Mouse (Mus musculus) CH12.LX (cell line): ENCODE results near the gene App. TPM values are rescaled to one million over a fixed set of nuclear protein-coding genes. Genes with fewer than 3 reads are reported as not detected.

Experiments
- DNase-seq: peaks from one replicate; pipeline ENCODE4 v3.0.0-alpha.2; 2013; ENCODE audit errors: extremely low read depth
- H3K27ac ChIP-seq: 2 replicates; pipeline ENCODE4 v1.5.1; 2012; ENCODE audit warnings: low read depth, mild to moderate bottlenecking, control low read depth, moderate library complexity; ENCODE audit not compliant: insufficient read depth
- H3K27me3 ChIP-seq: replicated peaks from 2 replicates; pipeline ENCODE3; 2012; ENCODE audit warnings: inconsistent platforms
- H3K36me3 ChIP-seq, 2 experiments: replicated peaks in 1 of 2; 2 replicates each; pipeline versions ENCODE3 to v1.6.1; 2012; ENCODE audit warnings: inconsistent platforms in 1 of 2, low read length in 1 of 2, mild to moderate bottlenecking in 1 of 2, mixed read lengths in 1 of 2, moderate library complexity in 1 of 2; ENCODE audit not compliant: control insufficient read depth in 1 of 2, insufficient read depth in 1 of 2
- H3K4me1 ChIP-seq, 2 experiments: 2 replicates each; pipeline ENCODE4 v1.6.1; 2012; ENCODE audit warnings: inconsistent platforms in 1 of 2, moderate library complexity in 1 of 2; ENCODE audit not compliant: insufficient read depth in 2 of 2, control insufficient read depth in 1 of 2
- H3K4me2 ChIP-seq: 2 replicates; pipeline ENCODE4 v1.6.1; 2012; ENCODE audit warnings: low read depth, mild to moderate bottlenecking, control low read depth; ENCODE audit not compliant: poor library complexity, insufficient read depth, severe bottlenecking
- H3K4me3 ChIP-seq, 3 experiments: fragments of 150-350 bp in 1 of 3; sonication (generic) in 1 of 3; replicated peaks in 1 of 3; 2 replicates each; pipeline versions ENCODE3 to v1.5.1; 2011 to 2012; ENCODE audit warnings: low read depth in 2 of 3, low read length in 2 of 3, mild to moderate bottlenecking in 2 of 3, moderate library complexity in 2 of 3, control low read depth in 1 of 3, improper control_type of control experiment in 1 of 3, inconsistent platforms in 1 of 3, mixed read lengths in 1 of 3; ENCODE audit not compliant: poor library complexity in 1 of 3
- H3K79me2 ChIP-seq: replicated peaks from 2 replicates; pipeline ENCODE4 v1.6.1; 2012; ENCODE audit warnings: mild to moderate bottlenecking, moderate library complexity; ENCODE audit not compliant: control insufficient read depth, poor library complexity, insufficient read depth, severe bottlenecking; ENCODE audit errors: extremely low read depth
- H3K9ac ChIP-seq: 2 replicates; pipeline ENCODE4 v1.6.1; 2012; ENCODE audit warnings: low read depth, mild to moderate bottlenecking, control low read depth, moderate library complexity; ENCODE audit not compliant: insufficient read depth
- H3K9me3 ChIP-seq: replicated peaks from 2 replicates; pipeline ENCODE3; 2012; ENCODE audit warnings: low read length, inconsistent platforms, mixed read lengths
- BHLHE40 ChIP-seq: IDR thresholded peaks from 2 replicates; pipeline ENCODE4 v1.6.1; 2011; ENCODE audit warnings: mild to moderate bottlenecking, low read depth, low read length, improper control_type of control experiment
- CHD2 ChIP-seq: IDR thresholded peaks from 2 replicates; pipeline ENCODE4 v1.6.1; 2011; ENCODE audit warnings: low read length, improper control_type of control experiment
- CTCF ChIP-seq, 2 experiments: IDR thresholded peaks in 1 of 2; conservative IDR thresholded peaks in 1 of 2; 2 replicates each; pipeline ENCODE4 v1.5.1; 2011 to 2012; ENCODE audit warnings: low read depth in 2 of 2, low read length in 2 of 2, improper control_type of control experiment in 1 of 2, inconsistent platforms in 1 of 2, mild to moderate bottlenecking in 1 of 2, moderate library complexity in 1 of 2
- EP300 ChIP-seq: IDR thresholded peaks from 2 replicates; pipeline ENCODE4 v1.6.1; 2011; ENCODE audit warnings: low read length, improper control_type of control experiment
- ETS1 ChIP-seq: conservative IDR thresholded peaks from 2 replicates; pipeline ENCODE4 v1.6.1; 2012; ENCODE audit warnings: low read depth, mild to moderate bottlenecking, inconsistent platforms, low read length, improper control_type of control experiment, moderate library complexity
- HCFC1 ChIP-seq: IDR thresholded peaks from 2 replicates; pipeline ENCODE4 v1.6.1; 2012; ENCODE audit warnings: low read depth, mild to moderate bottlenecking, inconsistent platforms, low read length, improper control_type of control experiment
- JUN ChIP-seq: IDR thresholded peaks from 2 replicates; pipeline ENCODE4 v1.6.1; 2011; ENCODE audit warnings: low read depth, mild to moderate bottlenecking, low read length, improper control_type of control experiment, moderate library complexity; ENCODE audit not compliant: insufficient read depth
- KAT2A ChIP-seq: IDR thresholded peaks from 2 replicates; pipeline ENCODE4 v1.6.1; 2012; ENCODE audit warnings: low read length, improper control_type of control experiment, inconsistent platforms; ENCODE audit not compliant: insufficient replicate concordance
- MAFK ChIP-seq: IDR thresholded peaks from 2 replicates; pipeline ENCODE4 v1.6.1; 2011; ENCODE audit warnings: low read length, improper control_type of control experiment; ENCODE audit not compliant: insufficient replicate concordance
- MAX ChIP-seq: IDR thresholded peaks from 2 replicates; pipeline ENCODE4 v1.6.1; 2011; ENCODE audit warnings: low read length, improper control_type of control experiment
- MAZ ChIP-seq: IDR thresholded peaks from 2 replicates; pipeline ENCODE4 v1.6.1; 2012; ENCODE audit warnings: low read depth, mild to moderate bottlenecking, inconsistent platforms, low read length, improper control_type of control experiment, moderate library complexity
- MXI1 ChIP-seq: IDR thresholded peaks from 2 replicates; pipeline ENCODE4 v1.6.1; 2011; ENCODE audit warnings: mild to moderate bottlenecking, low read depth, low read length, improper control_type of control experiment
- MYC ChIP-seq: IDR thresholded peaks from 2 replicates; pipeline ENCODE4 v1.6.1; 2011; ENCODE audit warnings: low read depth, mild to moderate bottlenecking, improper control_type of control experiment, low read length
- NELFE ChIP-seq: IDR thresholded peaks from 2 replicates; pipeline ENCODE4 v1.6.1; 2011; ENCODE audit warnings: low read depth, low read length, improper control_type of control experiment
- NRF1 ChIP-seq: IDR thresholded peaks from 2 replicates; pipeline ENCODE4 v1.6.1; 2014; ENCODE audit warnings: low read depth, mild to moderate bottlenecking, inconsistent platforms, low read length, improper control_type of control experiment, moderate library complexity
- PAX5 ChIP-seq: IDR thresholded peaks from 2 replicates; pipeline ENCODE4 v1.6.1; 2012; ENCODE audit warnings: low read length, inconsistent platforms, mixed read lengths
- POLR2AphosphoS2 ChIP-seq: IDR thresholded peaks from 2 replicates; pipeline ENCODE4 v1.6.1; 2011; ENCODE audit warnings: low read depth, low read length, improper control_type of control experiment
- RAD21 ChIP-seq: IDR thresholded peaks from 2 replicates; pipeline ENCODE4 v1.6.1; 2011; ENCODE audit warnings: low read depth, mild to moderate bottlenecking, low read length, improper control_type of control experiment, moderate library complexity
- RCOR1 ChIP-seq: conservative IDR thresholded peaks from 2 replicates; pipeline ENCODE4 v1.6.1; 2012; ENCODE audit warnings: low read depth, mild to moderate bottlenecking, inconsistent platforms, low read length, improper control_type of control experiment
- SIN3A ChIP-seq: IDR thresholded peaks from 2 replicates; pipeline ENCODE4 v1.6.1; 2012; ENCODE audit warnings: low read length, improper control_type of control experiment, inconsistent platforms
- TBP ChIP-seq: conservative IDR thresholded peaks from 2 replicates; pipeline ENCODE4 v1.6.1; 2011; ENCODE audit warnings: low read depth, low read length, improper control_type of control experiment
- UBTF ChIP-seq: IDR thresholded peaks from 2 replicates; pipeline ENCODE4 v1.6.1; 2012; ENCODE audit warnings: low read depth, mild to moderate bottlenecking, inconsistent platforms, low read length, improper control_type of control experiment, moderate library complexity
- USF1 ChIP-seq: IDR thresholded peaks from 2 replicates; pipeline ENCODE4 v1.6.1; 2014; ENCODE audit warnings: low read depth, mild to moderate bottlenecking, inconsistent platforms, low read length, improper control_type of control experiment
- ZMIZ1 ChIP-seq: IDR thresholded peaks from 2 replicates; pipeline ENCODE4 v1.6.1; 2012; ENCODE audit warnings: low read depth, mild to moderate bottlenecking, inconsistent platforms, low read length, improper control_type of control experiment
- ZNF384 ChIP-seq: IDR thresholded peaks from 2 replicates; pipeline ENCODE4 v1.6.1; 2012; ENCODE audit warnings: low read depth, low read length, improper control_type of control experiment, inconsistent platforms
- dilution Hi-C: fragments of 300-500 bp; cut with MboI; formaldehyde crosslinking; loops from 2 replicates; pipeline ENCODE4 v1.14.3; 2020; ENCODE audit warnings: low sequenced_read_pairs; ENCODE audit not compliant: extremely low pct_unique_long_range_greater_than_20kb, extremely low pct_ligation_motif_present
- in situ Hi-C: fragments of 300-500 bp; cut with MboI; formaldehyde crosslinking; loops from 3 replicates; pipeline ENCODE4 v1.14.3; 2019; ENCODE audit warnings: low sequenced_read_pairs, low pct_ligation_motif_present, low pct_unique_long_range_greater_than_20kb, mixed read lengths
- polyA plus RNA-seq: library from polyadenylated mRNA; unstranded; fragments of >175 nt; gene quantifications from 2 replicates; pipeline ENCODE4 v1.2.1, GENCODE M21; 2012; ENCODE audit warnings: low read depth; ENCODE audit not compliant: insufficient read length
- total RNA-seq, 2 experiments: library from RNA; depleted of rRNA; stranded (reverse); fragments of 300-350 nt in 1 of 2; fragments of >200 nt in 1 of 2; gene quantifications; 2 replicates each; pipeline ENCODE4 v1.2.3; 2012 to 2014

The App gene
- total and polyA plus RNA-seq, 3 experiments: 31.1 to 99.2 (median 84.1) TPM

GRCm38 (mm10) chr16:85099487-85099886 is 74.1 kb downstream of the App start:
- Histone ChIP-seq H3K4me1 (peaks cover 16 to 28% of the 10 kb centered on the region in 2 experiments), H3K9me3 (no peaks in the 10 kb centered on the region), H3K79me2 (no peaks in the 10 kb centered on the region; the same call in 1 of the 2 replicates), H3K4me3 (no peak overlapping the region), H3K27ac (no peak overlapping the region)
- no peak for DNase-seq
- TF ChIP-seq MAFK (no peak), BHLHE40 (no peak), MAX (no peak), UBTF (no peak), CTCF (conservative IDR thresholded peaks at IDR 0.05 in 1 of 2, IDR thresholded peaks at IDR 0.05 in 1 of 2; ENCODE audit: low read depth in 2 of 2, low read length in 2 of 2) (no peak), KAT2A (no peak), POLR2AphosphoS2 (no peak), ZMIZ1 (no peak), MYC (no peak), MAZ (no peak), HCFC1 (no peak), PAX5 (no peak), TBP (no peak), EP300 (no peak), SIN3A (no peak), CHD2 (no peak)
- TF ChIP-seq, all 38 proteins: peak for 0
- in situ Hi-C loops (no loop called here), dilution Hi-C loops (no loop called here)
- Histone ChIP-seq H3K36me3 (peaks cover 17 to 52% of the 10 kb centered on the region in 2 experiments), H3K4me2 (no peak overlapping the region), H3K9ac (no peak overlapping the region), H3K27me3 (no peaks in the 10 kb centered on the region)

GRCm38 (mm10) chr16:85099044-85099443 is 74.5 kb downstream of the App start:
- Histone ChIP-seq H3K9ac (no peak overlapping the region), H3K27ac (no peak overlapping the region), H3K36me3 (peaks cover 17 to 54% of the 10 kb centered on the region in 2 experiments)
- TF ChIP-seq CTCF (conservative IDR thresholded peaks at IDR 0.05 in 1 of 2, IDR thresholded peaks at IDR 0.05 in 1 of 2; ENCODE audit: low read depth in 2 of 2, low read length in 2 of 2): no peak
- no peak for TF ChIP-seq KAT2A
- TF ChIP-seq NRF1: no peak
- no peak for TF ChIP-seq NELFE
- no peak for TF ChIP-seq ZMIZ1
- no peak for TF ChIP-seq TBP
- no peak for TF ChIP-seq POLR2AphosphoS2
- no peak for TF ChIP-seq RAD21
- TF ChIP-seq ZNF384: no peak
- no peak for TF ChIP-seq RCOR1
- TF ChIP-seq MAFK: no peak
- TF ChIP-seq USF1: no peak
- TF ChIP-seq JUN: no peak
- no peak for TF ChIP-seq ETS1
- no peak for TF ChIP-seq MXI1
- TF ChIP-seq, all 38 proteins: peak for 0
- peaks cover 13 to 23% of the 10 kb centered on the region in 2 experiments for H3K4me1 ChIP-seq
- no peak overlapping the region for H3K4me2 ChIP-seq
- dilution Hi-C loops (no loop called here), in situ Hi-C loops (no loop called here)
- no peaks in the 10 kb centered on the region; the same call in 1 of the 2 replicates for H3K79me2 ChIP-seq
- no peak for DNase-seq
- no peaks in the 10 kb centered on the region for H3K27me3 ChIP-seq
- no peak overlapping the region for H3K4me3 ChIP-seq
- no peaks in the 10 kb centered on the region for H3K9me3 ChIP-seq
